Mouse (Mus musculus): ENCODE data around the gene 4931406P16Rik. TPM values are rescaled to one million over a fixed set of nuclear protein-coding genes. Genes with fewer than 3 reads are reported as not detected.
A peak's percentile ranks its signal among the peaks of the same experiment; 100 is the strongest.

Gene 4931406P16Rik
- polyA plus RNA-seq, 1 experiment from 2014 or later: 26.0 TPM

DNA sequence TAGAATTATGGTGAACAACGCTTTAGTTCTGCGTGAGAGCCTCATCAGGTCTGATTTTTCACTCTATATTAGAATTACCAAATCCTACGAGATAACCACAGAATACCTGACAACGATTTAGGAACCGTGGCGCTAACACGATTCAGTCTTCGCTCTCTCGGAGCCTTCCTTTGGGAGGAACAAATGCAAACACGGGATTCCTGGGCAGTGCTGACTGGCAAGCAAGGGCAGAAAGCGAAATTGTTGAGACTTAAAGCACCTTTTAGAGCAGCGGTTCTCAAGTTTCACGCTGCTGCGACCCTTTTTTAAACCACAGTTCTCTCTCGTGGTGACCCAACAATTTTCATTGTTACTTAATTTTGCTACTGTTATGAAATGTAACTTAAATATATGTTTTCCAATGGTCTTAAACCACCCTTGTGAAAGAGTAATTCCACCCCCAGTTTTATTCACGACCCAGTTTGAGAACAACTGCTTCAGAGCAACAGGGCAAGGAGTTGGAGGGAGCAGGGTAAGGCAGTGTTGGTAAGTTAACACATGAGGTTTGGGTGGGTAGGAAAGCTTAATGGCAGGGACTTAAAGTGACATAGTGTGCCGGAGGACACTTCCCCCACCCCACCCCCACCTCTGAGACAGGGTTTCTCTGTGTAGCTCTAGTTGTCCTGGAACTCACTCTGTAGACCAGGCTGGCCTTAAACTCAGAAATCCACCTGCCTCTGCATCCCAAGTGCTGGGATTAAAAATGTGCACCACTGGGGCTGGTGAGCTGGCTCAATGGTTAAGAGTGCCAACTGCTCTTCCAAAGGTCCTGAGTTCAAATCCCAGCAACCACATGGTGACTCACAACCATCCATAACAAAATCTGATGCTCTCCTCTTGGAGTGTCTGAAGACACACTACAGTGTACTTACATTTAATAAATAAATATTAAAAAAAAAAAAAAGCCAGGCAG, 78.5 kb downstream of the 4931406P16Rik start:
- Histone ChIP-seq H3K27me3 (no peaks in the 10 kb centered on the region), H3K4me3 (peak overlapping the region; percentile 47), H3K27ac (peak overlapping the region; percentile 81), H3K9ac (peak overlapping the region; percentile 68), H3K9me3 (replicated peaks) (no peaks in the 10 kb centered on the region), H3K36me3 (ENCODE audit: poor library complexity, severe bottlenecking) (peaks cover 37% of the 10 kb centered on the region), H3K4me1 (peaks cover 12% of the 10 kb centered on the region), H3K4me2 (peak overlapping the region; percentile 66)
- peak; percentile 2; the same call in 1 of the 2 replicates for ATAC-seq
- WGBS: 2% methylated on average over 17 of the region's 17 CpGs

DNA sequence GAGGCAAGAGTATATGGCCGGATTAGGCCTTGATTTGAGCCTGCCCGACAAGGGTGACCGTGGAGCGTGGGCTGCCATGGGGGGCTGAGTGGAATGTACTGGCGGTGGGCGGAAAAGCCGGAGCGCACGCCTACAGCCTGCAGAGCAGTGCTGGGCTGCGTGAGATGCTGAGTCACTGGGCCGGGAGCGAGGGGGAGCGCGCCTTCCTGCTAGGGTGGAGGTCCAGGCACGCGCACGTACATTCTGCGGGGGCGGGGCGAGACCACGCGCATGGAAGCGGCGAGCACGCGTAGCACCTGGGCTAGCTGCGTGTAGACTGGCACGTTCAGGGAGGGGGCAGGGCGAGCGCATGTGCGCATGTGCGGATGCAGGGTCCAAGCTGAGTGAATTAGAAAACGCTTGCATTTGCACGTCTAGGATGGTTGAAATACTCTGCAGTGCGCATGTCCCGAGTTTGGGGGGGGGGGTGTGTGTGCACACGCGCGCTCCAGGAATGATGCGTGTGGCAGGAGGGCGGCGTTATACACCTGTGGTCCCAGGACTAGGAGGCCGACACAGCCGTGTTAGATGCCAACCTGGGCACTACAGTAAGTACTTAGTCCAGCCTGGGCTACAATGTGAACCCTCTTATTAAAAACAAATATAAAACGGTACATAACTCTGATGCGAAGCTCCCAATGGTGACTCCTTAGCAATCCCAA, 79.3 kb downstream of the 4931406P16Rik start:
- WGBS: under 1% methylated on average over 46 of the region's 46 CpGs
- Histone ChIP-seq H3K4me3 (peak overlapping the region; percentile 47), H3K9me3 (replicated peaks) (no peaks in the 10 kb centered on the region), H3K27ac (peak overlapping the region; percentile 81), H3K36me3 (ENCODE audit: poor library complexity, severe bottlenecking) (peaks cover 29% of the 10 kb centered on the region), H3K27me3 (no peaks in the 10 kb centered on the region), H3K9ac (peak overlapping the region; percentile 68), H3K4me1 (peaks cover 18% of the 10 kb centered on the region), H3K4me2 (peak overlapping the region; percentile 66)
- peak; percentile 97 for ATAC-seq

DNA sequence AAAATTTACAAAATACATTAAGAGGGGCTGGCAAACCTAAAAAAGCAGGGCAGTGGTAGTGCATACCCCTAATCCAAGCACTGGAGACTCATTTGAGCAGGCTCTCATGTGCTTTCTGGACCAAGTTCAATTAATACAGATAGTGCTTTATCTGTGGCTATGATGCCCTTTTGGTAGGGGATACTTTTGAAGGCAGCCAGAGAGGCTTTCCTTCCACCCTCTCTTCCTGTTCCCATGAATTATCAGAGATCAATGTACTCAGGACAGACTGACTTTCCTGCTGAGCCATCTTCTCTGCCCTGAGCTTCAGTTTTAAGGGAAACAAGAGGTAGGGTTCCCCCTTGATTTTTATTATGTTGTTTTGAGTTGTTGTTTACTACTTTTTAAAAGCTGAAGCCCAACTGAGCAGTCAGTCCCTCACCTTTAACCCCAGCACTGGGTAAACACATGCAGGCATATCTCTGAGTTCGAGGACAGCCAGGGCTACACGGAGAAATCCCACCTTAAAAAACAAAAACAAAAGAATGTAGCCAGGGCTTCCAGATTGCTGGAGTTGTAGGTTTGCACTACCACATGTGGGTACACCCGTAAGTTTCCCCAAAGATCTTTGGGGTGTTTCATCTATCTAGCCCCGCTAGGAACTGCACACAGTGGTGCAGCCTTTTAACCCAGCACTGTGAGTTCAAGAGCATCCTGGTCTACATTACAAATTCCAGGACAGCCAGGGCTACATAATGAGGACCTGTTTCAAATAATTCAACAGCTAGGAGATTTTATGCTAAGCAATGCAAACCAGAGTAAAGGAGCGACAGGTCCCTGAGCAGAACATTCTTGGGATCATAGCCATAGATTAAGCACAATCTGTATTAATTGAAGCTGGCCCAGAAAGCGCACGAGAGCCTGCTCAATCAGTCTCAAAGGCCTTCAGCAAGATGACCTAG, 80.3 kb downstream of the 4931406P16Rik start:
- Histone ChIP-seq H3K4me2 (peak overlapping the region; percentile 66), H3K27ac (peak overlapping the region; percentile 81), H3K27me3 (no peaks in the 10 kb centered on the region), H3K4me1 (peaks cover 28% of the 10 kb centered on the region), H3K36me3 (ENCODE audit: poor library complexity, severe bottlenecking) (peaks cover 22% of the 10 kb centered on the region), H3K9me3 (replicated peaks) (no peaks in the 10 kb centered on the region), H3K4me3 (peak overlapping the region; percentile 47), H3K9ac (peak overlapping the region; percentile 68)
- WGBS: 43% methylated on average over 7 of the region's 7 CpGs
- ATAC-seq: peak; percentile 1; the same call in 1 of the 2 replicates

DNA sequence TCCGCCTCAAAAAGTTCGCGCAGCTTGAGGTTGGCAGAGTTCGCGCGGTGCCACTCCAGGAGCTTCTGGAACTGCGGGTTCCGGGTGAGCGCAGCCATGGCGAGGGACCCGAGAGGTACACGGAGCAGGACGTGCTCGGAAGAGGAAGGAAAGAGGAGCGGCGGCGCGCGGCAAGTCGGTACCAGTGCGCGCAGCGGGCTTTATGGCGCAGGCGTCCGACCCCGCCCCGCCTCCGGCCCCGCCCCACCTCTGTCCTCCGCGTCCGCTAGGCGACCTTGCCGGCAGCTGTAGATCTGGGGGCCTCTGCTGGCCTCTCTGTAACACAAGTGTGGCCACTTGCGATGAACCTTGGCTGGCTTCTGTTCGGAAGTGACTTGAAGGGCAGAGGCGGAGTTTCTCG, 83.2 kb downstream of the 4931406P16Rik start, which contains the start of gene Gpi1:
TSS of gene Gpi1 (minus strand) at position 221 of the 400 bp plus-strand sequence.
- H3K4me1 ChIP-seq: peaks cover 33% of the 10 kb centered on the region
- WGBS: under 1% methylated on average over 31 of the region's 39 CpGs

DNA sequence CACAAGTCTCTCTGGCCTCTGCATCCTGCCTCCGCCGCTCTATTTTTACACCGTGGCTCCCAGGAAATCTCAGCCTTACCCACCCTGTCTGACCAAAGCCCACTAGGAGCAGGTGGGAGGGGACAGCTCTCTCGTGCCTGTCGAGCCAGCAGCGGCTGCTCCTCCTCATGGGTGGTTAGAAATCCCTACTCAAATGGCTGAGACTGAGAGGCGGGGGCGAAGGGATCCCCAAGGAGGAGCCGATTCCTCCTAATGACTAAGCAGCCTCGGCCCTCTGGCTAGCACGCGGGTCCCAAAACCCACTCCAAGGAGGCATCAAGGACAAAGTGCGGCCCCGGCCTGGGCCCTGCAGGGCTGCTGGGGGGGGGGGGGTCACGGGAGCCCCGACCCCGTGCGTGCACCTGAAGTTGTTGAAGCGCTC, 83.7 kb downstream of the 4931406P16Rik start:
- Histone ChIP-seq H3K9me3 (replicated peaks) (no peaks in the 10 kb centered on the region), H3K4me2 (peak overlapping the region; percentile 81), H3K9ac (peak overlapping the region; percentile 75), H3K4me3 (peak overlapping the region; percentile 77), H3K36me3 (ENCODE audit: poor library complexity, severe bottlenecking) (peaks cover 37% of the 10 kb centered on the region), H3K27ac (peak overlapping the region; percentile 68), H3K27me3 (no peaks in the 10 kb centered on the region), H3K4me1 (peaks cover 29% of the 10 kb centered on the region)
- peak; percentile 22 for ATAC-seq
- WGBS: under 1% methylated on average over 16 of the region's 19 CpGs

More for the DNA sequence above, 83.2 kb downstream of the 4931406P16Rik start, which contains the start of gene Gpi1:
- Histone ChIP-seq H3K4me3 (peak within 1 kb of the TSS; percentile 77), H3K27ac (peak within 1 kb of the TSS; percentile 68), H3K9ac (peak within 1 kb of the TSS; percentile 75), H3K27me3 (no peaks in the 10 kb centered on the region), H3K4me2 (peak within 1 kb of the TSS; percentile 81), H3K36me3 (ENCODE audit: poor library complexity, severe bottlenecking) (peaks cover 32% of the 10 kb centered on the region), H3K9me3 (replicated peaks) (no peaks in the 10 kb centered on the region)
- ATAC-seq: peak; percentile 57

DNA sequence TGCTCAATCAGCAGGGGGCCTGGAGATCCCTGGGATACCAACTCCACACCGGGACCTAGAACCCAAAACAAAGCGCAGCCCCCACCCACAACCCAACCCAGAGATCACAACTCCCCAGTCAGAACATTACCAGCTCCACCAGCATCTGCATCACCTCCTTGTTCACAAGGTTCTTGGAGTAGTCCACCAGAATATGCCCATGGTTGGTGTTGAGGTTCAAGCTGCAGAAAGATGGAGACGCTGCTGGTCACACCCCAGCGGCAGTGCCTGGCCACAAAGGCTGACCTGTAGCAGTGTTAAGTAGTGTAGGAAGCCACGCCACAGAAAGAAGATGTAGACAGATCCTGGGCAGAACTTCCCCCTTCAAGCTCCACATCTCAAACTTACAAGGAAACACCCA, 84.2 kb downstream of the 4931406P16Rik start:
- H3K27ac ChIP-seq: no peak overlapping the region
- no peak for ATAC-seq
- no peaks in the 10 kb centered on the region for H3K9me3 ChIP-seq (replicated peaks)
- H3K4me3 ChIP-seq: peak overlapping the region; percentile 77
- H3K27me3 ChIP-seq: no peaks in the 10 kb centered on the region
- WGBS: 21% methylated on average over 5 of the region's 5 CpGs
- peak overlapping the region; percentile 81 for H3K4me2 ChIP-seq
- H3K9ac ChIP-seq: peak overlapping the region; percentile 75
- peaks cover 41% of the 10 kb centered on the region for H3K36me3 ChIP-seq (ENCODE audit: poor library complexity, severe bottlenecking)
- peaks cover 28% of the 10 kb centered on the region for H3K4me1 ChIP-seq

DNA sequence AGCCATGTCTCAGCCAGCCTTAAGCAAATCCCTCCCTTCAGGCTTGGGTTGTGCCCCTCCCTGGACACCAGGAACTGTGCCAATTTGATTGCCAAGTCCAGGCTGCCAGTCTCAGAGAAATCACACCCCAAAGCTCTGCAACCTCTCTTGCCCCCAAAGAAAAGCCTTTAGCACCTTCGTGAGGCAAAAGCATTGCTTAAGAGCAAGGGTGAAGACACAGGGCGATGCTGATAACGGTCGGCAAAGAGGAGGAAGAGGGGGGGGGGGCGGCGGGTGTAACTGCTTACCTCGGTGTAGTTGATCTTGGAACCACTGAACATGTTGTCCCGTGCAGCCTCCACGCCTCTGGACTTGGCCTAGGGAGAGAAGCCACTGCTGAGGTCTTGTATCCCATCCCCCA, 84.7 kb downstream of the 4931406P16Rik start:
- H3K36me3 ChIP-seq (ENCODE audit: poor library complexity, severe bottlenecking): peaks cover 45% of the 10 kb centered on the region
- peak overlapping the region; percentile 81 for H3K4me2 ChIP-seq
- 81% methylated on average over 9 of the region's 9 CpGs for WGBS
- 0 out of 2 replicates have a peak overlapping the region, but pooled peaks have one; percentile 75 for H3K9ac ChIP-seq
- H3K27ac ChIP-seq: no peak overlapping the region
- peak overlapping the region; percentile 77 for H3K4me3 ChIP-seq
- ATAC-seq: no peak
- no peaks in the 10 kb centered on the region for H3K27me3 ChIP-seq
- H3K9me3 ChIP-seq (replicated peaks): no peaks in the 10 kb centered on the region
- peaks cover 26% of the 10 kb centered on the region for H3K4me1 ChIP-seq

DNA sequence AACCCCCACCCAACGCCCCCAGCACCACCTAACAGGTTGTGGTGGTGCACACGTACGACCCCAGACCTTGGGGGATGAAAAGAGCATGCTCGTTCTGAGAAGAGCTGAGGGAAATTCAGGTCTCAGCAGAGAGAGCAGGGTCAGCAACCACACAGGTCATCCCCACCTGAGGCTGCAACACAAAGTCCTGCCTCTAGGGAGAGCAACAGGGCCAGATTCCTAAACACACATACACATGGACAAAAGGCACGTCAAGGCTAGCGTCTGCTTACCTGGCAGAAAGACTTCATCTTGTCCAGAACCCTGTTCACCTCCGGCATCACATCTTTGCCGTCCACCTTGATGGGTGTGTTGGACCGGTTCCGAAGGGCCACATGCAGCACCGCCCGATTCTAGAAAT, 86.5 kb downstream of the 4931406P16Rik start:
- peaks cover 62% of the 10 kb centered on the region for H3K36me3 ChIP-seq (ENCODE audit: poor library complexity, severe bottlenecking)
- no peaks in the 10 kb centered on the region for H3K27me3 ChIP-seq
- 91% methylated on average over 12 of the region's 12 CpGs for WGBS
- no peak overlapping the region for H3K4me2 ChIP-seq
- no peak for ATAC-seq
- H3K9ac ChIP-seq: no peak overlapping the region
- H3K4me3 ChIP-seq: no peak overlapping the region
- H3K4me1 ChIP-seq: peaks cover 22% of the 10 kb centered on the region
- H3K9me3 ChIP-seq (replicated peaks): no peaks in the 10 kb centered on the region
- H3K27ac ChIP-seq: no peak overlapping the region

DNA sequence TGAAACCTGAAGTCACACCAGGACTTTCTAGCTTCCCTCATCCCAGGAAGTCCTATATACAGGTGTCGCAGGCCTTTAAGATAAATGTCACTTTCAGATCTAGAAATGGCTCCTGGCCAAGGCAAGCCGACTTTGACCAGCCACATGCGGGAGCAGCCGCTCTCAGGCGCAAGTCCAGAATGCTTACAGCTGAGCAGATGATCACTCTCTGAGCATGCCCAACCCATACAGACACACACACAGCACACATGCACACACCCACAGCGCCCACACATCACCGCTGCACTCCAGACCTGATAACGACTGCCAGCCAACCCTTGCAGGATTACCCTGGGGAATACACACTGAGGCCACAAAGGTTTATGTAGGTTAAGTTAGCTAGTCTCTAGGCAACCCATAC, 87.3 kb downstream of the 4931406P16Rik start:
- Histone ChIP-seq H3K9me3 (replicated peaks) (no peaks in the 10 kb centered on the region), H3K4me1 (peaks cover 22% of the 10 kb centered on the region), H3K4me2 (no peak overlapping the region), H3K36me3 (ENCODE audit: poor library complexity, severe bottlenecking) (peaks cover 70% of the 10 kb centered on the region), H3K4me3 (no peak overlapping the region), H3K27ac (no peak overlapping the region), H3K27me3 (no peaks in the 10 kb centered on the region), H3K9ac (no peak overlapping the region)
- WGBS: 87% methylated on average over 8 of the region's 8 CpGs
- ATAC-seq: no peak

DNA sequence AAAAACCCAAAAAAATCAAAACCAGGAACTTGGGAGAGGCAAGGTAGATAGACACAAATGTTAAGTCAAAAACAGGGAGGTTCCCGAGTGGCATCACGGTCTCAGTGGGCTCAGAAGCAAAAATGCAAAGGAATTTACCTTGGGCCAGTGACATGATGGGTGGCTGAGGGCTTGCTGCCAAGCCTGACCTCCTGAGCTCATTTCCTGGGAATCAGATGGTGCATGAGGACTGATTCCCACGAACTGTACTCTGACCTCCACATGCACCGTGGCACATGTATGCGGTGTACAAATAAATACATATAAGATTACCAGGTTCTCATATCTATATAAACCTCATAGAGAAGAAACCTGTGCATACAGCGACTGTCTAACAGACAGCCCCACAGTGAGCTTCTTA, 89.0 kb downstream of the 4931406P16Rik start:
- H3K9ac ChIP-seq: no peak overlapping the region
- WGBS: 93% methylated on average over 6 of the region's 6 CpGs
- peaks cover 87% of the 10 kb centered on the region for H3K36me3 ChIP-seq (ENCODE audit: poor library complexity, severe bottlenecking)
- H3K4me3 ChIP-seq: no peak overlapping the region
- ATAC-seq: no peak
- H3K27me3 ChIP-seq: no peaks in the 10 kb centered on the region
- no peaks in the 10 kb centered on the region for H3K9me3 ChIP-seq (replicated peaks)
- H3K4me1 ChIP-seq: peaks cover 18% of the 10 kb centered on the region
- H3K27ac ChIP-seq: no peak overlapping the region
- no peak overlapping the region for H3K4me2 ChIP-seq

DNA sequence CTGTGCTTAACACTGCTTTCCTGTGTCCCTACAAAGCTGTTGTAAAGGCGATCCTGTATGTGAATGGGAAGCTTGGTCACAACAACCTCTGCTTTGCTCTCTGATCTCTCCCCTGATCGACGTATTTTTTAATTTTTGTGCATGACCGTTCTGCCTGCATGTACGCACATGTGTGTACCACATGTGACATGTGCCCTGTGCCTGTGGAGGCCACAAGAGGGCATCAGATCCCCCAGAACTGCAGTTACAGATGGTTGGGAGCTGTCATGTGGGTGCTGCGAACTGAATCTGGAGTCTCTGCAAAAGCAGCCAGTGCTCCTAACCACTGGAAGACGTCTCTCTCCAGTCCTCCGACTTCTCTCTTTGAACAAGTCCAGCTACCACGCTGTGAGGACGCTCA, 91.0 kb downstream of the 4931406P16Rik start:
- Histone ChIP-seq H3K9ac (no peak overlapping the region), H3K4me1 (no peaks in the 10 kb centered on the region), H3K27ac (no peak overlapping the region), H3K4me3 (no peak overlapping the region), H3K36me3 (ENCODE audit: poor library complexity, severe bottlenecking) (peaks cover 97% of the 10 kb centered on the region), H3K4me2 (no peak overlapping the region), H3K27me3 (no peaks in the 10 kb centered on the region), H3K9me3 (replicated peaks) (no peaks in the 10 kb centered on the region)
- WGBS: 94% methylated on average over 10 of the region's 10 CpGs
- ATAC-seq: no peak

Data from forebrain, embryonic 13.5 days (tissue).